Mouse (Mus musculus): ENCODE measurements at regions not wholly inside any gene's neighbourhood (a gene's known extent, or its start where the extent isn't known, plus 50 kb on each side); places are given as distances from the start of the nearest gene placed in this dataset.
A peak's percentile ranks its signal among the peaks of the same experiment; 100 is the strongest.

GRCm38 (mm10) chr17:51405059-51405458 is 225.9 kb upstream of the Tbc1d5 start:
- DNase-seq (ENCODE audit: low spot score in 2 of 2), result no peak

- no peak for DNase-seq (ENCODE audit: low spot score in 2 of 2)
These were observed 218.8 kb upstream of the Tbc1d5 start for GRCm38 (mm10) chr17:51397973-51398372.

GRCm38 (mm10) chr17:51393771-51394221 is 214.6 kb upstream of the Tbc1d5 start:
- DNase-seq (ENCODE audit: low spot score in 2 of 2), result no peak

- no peak for DNase-seq (ENCODE audit: low spot score in 2 of 2)
These were observed 212.7 kb upstream of the Tbc1d5 start for GRCm38 (mm10) chr17:51391871-51392270.

GRCm38 (mm10) chr17:51382552-51382951 is 203.4 kb upstream of the Tbc1d5 start:
- no peak for DNase-seq (ENCODE audit: low spot score in 2 of 2)

GRCm38 (mm10) chr17:51371937-51372479 is 192.9 kb upstream of the Tbc1d5 start:
- DNase-seq (ENCODE audit: low spot score in 2 of 2), result no peak

GRCm38 (mm10) chr17:51370990-51371389 is 191.8 kb upstream of the Tbc1d5 start:
- DNase-seq (ENCODE audit: low spot score in 2 of 2), result no peak

GRCm38 (mm10) chr17:51370085-51370484 is 190.9 kb upstream of the Tbc1d5 start:
- DNase-seq (ENCODE audit: low spot score in 2 of 2), result no peak

- no peak for DNase-seq (ENCODE audit: low spot score in 2 of 2)
These were observed 183.6 kb upstream of the Tbc1d5 start for GRCm38 (mm10) chr17:51362801-51363200.

GRCm38 (mm10) chr17:51362271-51362670 is 183.1 kb upstream of the Tbc1d5 start:
- no peak for DNase-seq (ENCODE audit: low spot score in 2 of 2)

- no peak for DNase-seq (ENCODE audit: low spot score in 2 of 2)
These were observed 179.2 kb upstream of the Tbc1d5 start for GRCm38 (mm10) chr17:51358362-51358739.

- DNase-seq (ENCODE audit: low spot score in 2 of 2), result no peak
These were observed 178.7 kb upstream of the Tbc1d5 start for GRCm38 (mm10) chr17:51357690-51358361.

GRCm38 (mm10) chr17:51356447-51356846 is 177.3 kb upstream of the Tbc1d5 start:
- DNase-seq (ENCODE audit: low spot score in 2 of 2), result no peak

- no peak for DNase-seq (ENCODE audit: low spot score in 2 of 2)
These were observed 142.7 kb upstream of the Tbc1d5 start for GRCm38 (mm10) chr17:51321868-51322267.

GRCm38 (mm10) chr17:51321025-51321424 is 141.9 kb upstream of the Tbc1d5 start:
- DNase-seq (ENCODE audit: low spot score in 2 of 2), result peak in 1 of 2 experiments; percentile 4

GRCm38 (mm10) chr17:51304964-51305363 is 125.8 kb upstream of the Tbc1d5 start:
- DNase-seq (ENCODE audit: low spot score in 2 of 2), result no peak

GRCm38 (mm10) chr17:51290741-51291140 is 111.6 kb upstream of the Tbc1d5 start:
- no peak for DNase-seq (ENCODE audit: low spot score in 2 of 2)

GRCm38 (mm10) chr17:51288751-51289150 is 109.6 kb upstream of the Tbc1d5 start:
- peak in 1 of 2 experiments; percentile 16 for DNase-seq (ENCODE audit: low spot score in 2 of 2)

- no peak for DNase-seq (ENCODE audit: low spot score in 2 of 2)
These were observed 108.7 kb upstream of the Tbc1d5 start for GRCm38 (mm10) chr17:51287878-51288277.

GRCm38 (mm10) chr17:51285362-51285761 is 106.2 kb upstream of the Tbc1d5 start:
- DNase-seq (ENCODE audit: low spot score in 2 of 2), result no peak

GRCm38 (mm10) chr17:51278771-51279170 is 99.6 kb upstream of the Tbc1d5 start:
- no peak for DNase-seq (ENCODE audit: low spot score in 2 of 2)

GRCm38 (mm10) chr17:51278094-51278493 is 98.9 kb upstream of the Tbc1d5 start:
- no peak for DNase-seq (ENCODE audit: low spot score in 2 of 2)

GRCm38 (mm10) chr17:51277161-51277560 is 98.0 kb upstream of the Tbc1d5 start:
- no peak for DNase-seq (ENCODE audit: low spot score in 2 of 2)

- DNase-seq (ENCODE audit: low spot score in 2 of 2), result no peak
These were observed 92.9 kb upstream of the Tbc1d5 start for GRCm38 (mm10) chr17:51272025-51272424.
